Mouse (Mus musculus): Measurements from ENCODE around the gene Dmtf1. TPM values are rescaled to one million over a fixed set of nuclear protein-coding genes. Genes with fewer than 3 reads are reported as not detected.
"Not testable (repeated sequence)": the region's sequence is repeated elsewhere in the genome, so short reads cannot be mapped to it uniquely, and the experiment has no call there.

Gene Dmtf1
- total RNA-seq (2021): 10 to 100 TPM; 12.4 to 15.7 TPM
- long read RNA-seq, experiment 1, transcript Dmtf1-202 (17 exons, 3,498 nt): major isoform, 7 of 20 reads
- long read RNA-seq, experiment 1, partial matches to known transcripts: 2 of 20 reads
- long read RNA-seq, experiment 1, other reads (novel, unspliced or antisense): 8 of 20 reads
- long read RNA-seq, experiment 2, partial matches to known transcripts: 0 of 10 reads
- long read RNA-seq, experiment 2, other reads (novel, unspliced or antisense): 5 of 10 reads

DNA sequence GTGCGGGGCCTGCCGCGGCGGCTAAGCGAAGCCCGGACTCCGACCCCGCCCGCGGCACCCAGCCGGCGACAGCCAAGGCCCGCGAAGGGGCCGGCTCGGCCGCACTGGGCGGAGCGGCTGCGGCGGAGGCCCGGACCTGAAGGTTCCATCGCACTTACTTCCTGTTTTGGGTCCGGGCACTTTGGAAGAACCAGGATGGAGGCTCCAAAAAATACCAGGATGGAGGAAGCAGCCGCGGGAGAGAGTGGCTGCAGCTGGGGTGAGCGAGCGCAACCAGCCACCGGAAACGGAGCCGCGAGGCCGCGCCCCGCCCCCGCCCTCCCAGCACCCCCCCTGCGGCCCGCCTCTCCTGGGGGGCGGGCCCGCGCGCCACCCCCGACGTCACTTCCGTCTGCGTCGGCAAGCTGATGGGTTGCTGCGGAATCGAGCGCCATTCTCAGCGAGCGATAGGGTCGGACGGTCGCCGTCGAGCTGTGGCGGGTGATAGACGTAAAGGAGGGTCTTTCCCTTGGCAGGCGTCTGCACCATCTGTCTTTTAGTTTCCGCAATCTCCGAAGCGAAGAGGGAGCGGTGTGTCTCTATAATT is at the start of gene Dmtf1:
Dmtf1 (minus strand) TSS at position 321 of the 586 bp plus-strand sequence.
- DNase-seq: peak; percentile 88

DNA sequence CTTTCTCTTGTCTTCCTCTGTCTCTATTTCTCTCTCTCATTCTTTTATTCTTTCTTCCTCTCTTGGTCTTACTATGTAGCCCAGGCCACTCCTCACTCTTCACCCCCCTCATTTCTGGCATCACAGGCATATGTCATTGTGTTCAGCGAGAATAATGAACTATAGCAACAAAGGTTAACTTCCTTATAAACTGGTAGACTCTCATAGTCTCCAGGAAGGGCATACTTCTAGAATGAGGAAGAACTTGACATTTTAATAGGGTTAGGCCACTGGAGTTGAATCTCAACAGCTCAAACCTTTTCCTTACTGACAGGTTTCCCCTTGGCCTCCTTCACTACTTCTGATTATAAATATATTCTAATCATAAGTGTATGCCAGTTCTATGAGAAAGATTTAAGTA is 24.9 kb upstream of the Dmtf1 start:
- DNase-seq: no peak

DNA sequence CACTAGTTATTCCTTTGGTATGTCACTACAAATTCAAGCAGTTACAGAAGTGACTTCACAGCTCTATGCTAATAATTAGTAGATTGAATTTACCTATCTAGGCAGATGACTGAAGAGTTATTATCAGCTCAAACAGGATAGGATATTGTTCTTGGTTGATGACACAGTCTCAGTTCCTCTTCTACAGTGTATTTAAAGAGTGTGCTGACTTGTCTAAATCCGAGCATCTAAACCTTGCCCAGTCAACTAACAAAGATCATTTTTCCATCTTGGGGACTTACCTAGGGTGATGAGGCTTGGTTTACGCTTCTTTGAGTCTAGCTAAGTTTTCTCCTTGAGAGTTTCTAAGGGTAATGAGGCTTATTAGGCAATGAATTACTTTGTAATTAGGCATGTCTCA is 11.7 kb upstream of the Dmtf1 start:
- DNase-seq: no peak

DNA sequence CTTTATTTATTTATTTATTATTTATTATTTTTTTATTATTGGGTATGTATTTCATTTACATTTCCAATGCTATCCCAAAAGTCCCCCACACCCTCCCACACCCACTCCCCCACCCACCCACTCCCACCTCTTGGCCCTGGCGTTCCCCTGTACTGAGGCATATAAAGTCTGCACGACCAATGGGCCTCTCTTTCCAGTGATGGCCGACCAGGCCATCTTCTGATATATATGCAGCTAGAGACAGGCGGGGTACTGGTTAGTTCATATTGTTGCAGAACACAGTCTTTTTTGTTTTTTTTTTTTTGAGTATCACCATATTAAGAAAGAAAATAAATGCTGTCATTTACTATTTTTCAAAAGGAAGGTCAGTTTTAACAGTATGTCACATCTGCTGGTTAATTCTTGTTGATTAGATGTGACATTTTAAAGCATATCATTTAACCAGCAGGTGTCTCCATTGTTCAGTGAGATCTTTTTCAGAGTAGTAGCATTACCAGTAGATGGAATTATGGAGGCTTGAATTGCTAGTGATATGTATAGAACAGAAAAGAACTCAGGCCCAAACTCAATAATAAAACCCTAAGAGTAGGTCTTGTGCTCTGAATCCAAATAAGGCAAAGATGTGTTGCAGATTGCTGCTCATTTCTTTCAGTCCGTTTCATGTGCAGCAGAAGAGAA is 7.9 kb upstream of the Dmtf1 start:
- DNase-seq: not testable (repeated sequence)

- DNase-seq: no peak
Observed at GRCm38 (mm10) chr5:9166366-9166765, 4.8 kb upstream of the Dmtf1 start.

DNA sequence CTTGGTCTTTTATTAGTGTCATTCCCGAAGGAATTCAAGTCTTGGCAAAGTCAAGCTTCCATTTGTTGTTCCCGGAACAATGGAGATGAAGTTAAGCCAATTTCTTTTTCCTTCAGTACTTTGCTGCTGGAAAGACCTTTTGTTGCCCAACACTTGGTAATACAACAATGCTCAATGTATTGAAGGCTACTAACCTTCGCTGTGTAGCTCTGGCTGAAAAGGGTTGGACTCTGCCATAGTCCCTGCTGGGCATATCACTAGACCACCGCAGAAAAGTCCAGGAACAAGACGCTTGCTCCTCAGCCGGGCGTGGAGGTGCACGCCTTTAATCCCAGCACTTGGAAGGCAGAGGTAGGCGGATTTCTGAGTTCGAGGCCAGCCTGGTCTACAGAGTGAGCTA is 3.6 kb upstream of the Dmtf1 start:
- DNase-seq: not testable (repeated sequence)

DNA sequence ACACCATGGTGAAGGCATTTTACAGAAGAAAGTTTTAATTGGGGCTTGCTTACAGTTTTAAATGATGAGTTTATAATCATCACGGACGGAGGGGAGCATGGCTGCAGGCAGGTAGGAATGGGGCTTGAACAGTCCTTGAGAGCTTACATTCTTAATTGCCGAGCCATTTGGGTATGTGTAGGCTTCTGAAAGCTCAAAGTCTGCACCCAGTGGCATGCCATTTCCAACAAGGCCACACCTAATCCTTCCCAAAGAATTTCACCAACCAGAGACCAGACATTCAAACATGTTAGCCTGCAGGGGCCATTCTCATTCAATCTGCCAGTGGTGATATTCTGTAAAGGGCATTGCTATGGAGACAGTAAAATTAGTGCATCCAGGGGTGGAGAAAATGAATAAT is 1.8 kb upstream of the Dmtf1 start:
- DNase-seq: no peak

DNA sequence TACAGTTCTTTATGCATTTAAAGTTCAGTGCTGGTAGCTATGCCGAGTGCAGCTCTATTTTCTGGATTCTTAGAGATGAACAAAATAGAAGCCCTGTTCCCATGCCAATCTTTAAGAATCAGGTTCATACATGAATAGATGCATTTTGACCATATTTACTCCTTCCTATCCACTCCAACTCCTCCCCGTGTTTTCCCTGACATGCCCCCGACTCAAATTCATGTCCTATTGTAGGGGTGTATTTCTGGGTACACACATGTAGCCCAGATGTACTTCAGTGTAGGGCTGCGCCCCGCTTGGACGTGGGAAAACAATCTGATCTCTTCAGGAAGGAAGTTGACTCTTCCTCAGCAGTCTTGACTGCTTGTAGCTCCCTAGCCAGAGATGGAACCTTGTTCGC is 512 bp upstream of the Dmtf1 start:
- peak; percentile 4 for DNase-seq

GRCm38 (mm10) chr5:9160831-9161455 is 633 bp downstream of the Dmtf1 start:
- DNase-seq: peak; percentile 46

DNA sequence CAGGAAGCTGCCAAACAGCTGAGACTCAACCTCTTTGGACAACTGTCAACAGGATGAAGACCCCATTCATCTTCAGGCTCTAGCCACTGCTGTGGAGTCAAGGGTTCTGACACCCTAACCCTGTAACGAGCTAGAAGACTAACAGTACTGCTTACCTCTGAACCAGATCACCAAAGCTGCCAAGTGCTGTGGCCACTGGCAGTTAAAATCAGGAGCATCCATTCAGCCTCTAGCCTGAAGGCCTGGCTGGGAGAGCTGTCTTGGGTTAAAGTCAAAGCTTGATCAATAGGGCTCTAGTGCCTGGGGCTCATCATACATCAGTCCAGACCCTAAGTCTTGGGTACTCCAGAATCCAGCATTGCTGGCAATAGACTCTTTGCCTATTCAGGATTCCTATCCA is 4.2 kb downstream of the Dmtf1 start:
- DNase-seq: no peak

DNA sequence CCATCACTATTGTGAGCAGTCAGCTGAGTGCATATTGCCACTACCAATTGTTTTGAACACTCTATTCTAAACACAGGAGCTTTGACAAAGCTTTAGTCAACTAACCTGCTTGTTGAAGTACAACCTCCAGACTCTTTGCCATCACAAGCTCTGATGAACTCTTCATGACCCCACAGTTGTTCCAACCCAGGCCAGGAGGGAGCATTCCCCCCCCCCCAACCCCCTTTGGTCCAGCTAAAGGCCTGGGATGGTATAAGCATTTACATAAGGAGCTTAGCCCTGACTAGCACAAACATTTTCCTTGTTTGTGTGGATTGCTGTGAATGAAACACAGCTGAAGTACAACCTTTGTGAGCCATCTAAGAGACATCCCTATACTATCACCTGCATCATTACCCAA is 4.8 kb downstream of the Dmtf1 start:
- DNase-seq: no peak

DNA sequence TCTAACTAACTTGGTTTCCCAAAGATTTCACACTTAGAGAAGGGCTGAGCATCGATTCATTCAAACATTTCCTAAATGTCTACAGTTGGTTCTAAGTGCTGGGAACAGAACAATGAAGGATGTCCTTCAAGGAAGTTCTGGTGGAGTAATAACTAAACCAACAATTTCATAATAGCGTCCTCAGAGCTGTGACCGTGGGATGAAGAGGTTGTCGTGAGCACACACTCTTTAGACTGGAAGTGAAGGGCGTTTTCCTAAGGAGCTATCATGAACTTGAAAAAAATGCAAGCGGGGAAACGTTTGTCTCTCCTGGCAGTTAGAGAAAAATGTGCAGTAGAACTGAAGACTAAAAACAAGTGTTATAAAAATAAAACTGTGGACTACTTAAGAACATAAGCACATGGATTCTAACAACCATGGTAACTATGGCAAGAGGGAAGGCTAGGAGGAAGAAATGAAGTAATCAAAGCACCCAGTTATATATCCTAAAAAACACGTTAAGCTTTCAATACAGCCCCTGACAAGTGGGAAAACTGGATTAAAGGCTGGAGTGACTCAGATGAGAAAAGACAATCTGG is 12.2 kb downstream of the Dmtf1 start:
- no peak for DNase-seq

GRCm38 (mm10) chr5:9142376-9142775 is 19.2 kb downstream of the Dmtf1 start:
- DNase-seq: no peak

DNA sequence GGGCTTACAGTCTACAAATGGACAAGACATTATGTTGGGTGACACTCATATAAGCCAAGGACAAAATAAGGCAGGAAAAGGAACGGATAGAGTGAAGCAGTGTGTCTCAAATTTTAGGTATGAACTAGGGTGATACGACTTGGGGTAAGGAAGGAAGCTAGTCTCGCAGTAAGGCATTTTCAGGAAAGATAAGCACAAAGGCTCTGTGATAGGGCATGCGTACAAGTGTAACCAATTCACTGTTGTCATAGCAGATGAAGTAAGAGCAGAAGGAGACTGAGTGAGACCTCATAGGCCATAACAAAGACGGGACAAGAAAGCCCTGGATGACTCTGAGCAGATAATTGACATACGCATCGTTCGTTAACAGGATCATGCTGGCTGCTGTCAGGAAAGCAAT is 20.9 kb downstream of the Dmtf1 start:
- no peak for DNase-seq

GRCm38 (mm10) chr5:9135588-9135987 is 26.0 kb downstream of the Dmtf1 start:
- no peak for DNase-seq

DNA sequence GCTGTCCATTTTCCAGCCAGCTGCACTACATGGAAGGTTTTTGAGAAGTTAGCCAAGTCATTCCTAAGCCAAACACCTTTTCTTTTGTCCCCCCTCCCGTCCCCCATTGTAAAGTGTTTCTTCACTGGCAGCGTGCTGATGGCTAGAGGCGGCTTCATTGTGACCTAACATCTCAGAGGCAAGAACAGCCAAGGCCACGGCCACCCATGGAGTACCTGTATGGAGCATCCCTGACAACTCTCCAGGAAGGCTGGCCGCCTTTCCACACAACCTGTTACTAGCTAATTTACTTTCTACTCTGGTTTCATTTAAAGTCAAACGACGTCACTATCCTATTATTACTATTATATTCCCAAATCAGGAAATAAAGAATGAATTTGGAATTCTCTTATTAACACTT is 29.8 kb downstream of the Dmtf1 start:
- no peak for DNase-seq

GRCm38 (mm10) chr5:9128566-9128965 is 33.0 kb downstream of the Dmtf1 start:
- no peak for DNase-seq

- DNase-seq: no peak
Observed at GRCm38 (mm10) chr5:9124134-9124533, 37.4 kb downstream of the Dmtf1 start.

DNA sequence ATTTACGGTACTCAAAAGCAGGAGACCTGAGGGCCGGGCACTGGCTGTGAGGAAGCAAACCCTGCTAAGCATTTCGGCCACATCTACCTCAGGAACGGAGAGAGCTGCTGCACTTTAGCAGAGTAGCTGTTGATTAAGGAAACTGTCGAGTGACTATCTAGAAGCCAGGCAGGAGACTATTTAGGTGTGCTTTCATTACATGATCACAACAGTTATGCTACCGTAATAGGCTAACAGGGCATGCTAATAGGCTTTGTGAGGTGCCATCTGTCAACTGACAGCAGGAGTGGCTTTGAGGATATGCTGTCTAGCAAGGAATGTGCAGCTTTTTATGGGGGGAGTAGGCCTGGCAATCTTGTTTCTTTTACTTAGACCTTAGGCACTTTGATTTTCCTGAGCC is 47.4 kb downstream of the Dmtf1 start:
- DNase-seq: no peak

DNA sequence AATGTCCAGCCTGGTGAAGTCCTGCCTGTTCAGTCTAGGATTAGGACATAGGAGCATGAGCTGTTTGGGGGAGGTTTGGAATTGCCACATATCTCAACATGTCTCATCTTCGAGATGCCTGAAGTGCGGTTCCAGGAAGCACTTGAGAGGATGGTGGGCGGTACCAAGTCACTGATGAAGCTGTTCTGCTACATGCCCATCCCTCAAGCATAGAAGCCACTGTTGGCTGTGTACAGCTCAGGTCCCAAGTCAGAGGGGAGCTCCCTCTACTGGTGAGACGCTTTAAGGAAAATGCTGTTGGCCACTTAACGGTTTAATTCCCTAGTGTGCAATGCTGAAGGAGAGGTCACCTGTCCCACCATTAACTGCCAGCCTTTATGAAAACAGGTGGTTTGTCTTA is 49.8 kb downstream of the Dmtf1 start:
- peak; percentile 22 for DNase-seq

- no peak for DNase-seq
Observed at GRCm38 (mm10) chr5:9111285-9111684, 50.3 kb downstream of the Dmtf1 start.

DNA sequence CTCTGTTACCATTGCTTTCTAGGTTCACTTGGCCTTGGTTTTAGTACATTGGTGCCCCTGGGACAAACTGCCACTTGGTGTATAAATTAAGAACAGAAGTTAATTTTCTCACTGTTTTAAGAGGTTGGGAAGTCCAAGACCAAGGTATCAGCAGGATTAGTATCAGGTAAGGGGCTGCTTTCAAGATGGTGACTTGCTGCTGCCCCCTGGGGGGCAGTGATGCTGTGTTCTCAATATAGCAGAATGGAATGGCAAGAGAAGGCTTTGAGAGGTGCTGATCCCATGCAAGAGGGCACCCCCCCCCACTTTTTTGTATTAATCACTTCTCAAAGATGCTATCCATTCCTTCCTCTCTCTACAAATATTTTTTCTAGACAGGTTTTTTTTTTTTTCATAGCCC is 52.0 kb downstream of the Dmtf1 start:
- no peak for DNase-seq

DNA sequence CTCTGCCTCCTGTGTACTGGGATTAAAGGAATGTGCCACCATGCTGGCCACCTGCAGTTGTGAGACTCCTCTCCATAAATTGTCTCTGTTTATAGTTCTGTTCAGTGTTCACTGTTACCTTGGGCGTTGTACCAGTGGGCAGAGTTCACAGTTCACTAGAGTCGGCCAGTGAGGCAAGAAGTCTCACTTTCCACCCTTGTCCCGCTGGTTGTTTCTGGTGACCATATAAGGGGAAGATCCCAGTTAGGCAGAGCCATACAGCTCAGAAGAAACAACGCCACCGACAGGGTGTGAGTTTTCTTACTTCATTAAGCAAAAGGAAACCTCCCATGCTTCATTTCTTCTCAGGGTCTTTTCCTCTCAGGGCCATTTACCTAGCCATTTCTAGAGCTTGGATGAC is 53.1 kb downstream of the Dmtf1 start:
- no peak for DNase-seq
